Mouse (Mus musculus) cerebellum, adult 11 months (tissue): ENCODE measurements at regions not wholly inside any gene's neighbourhood (a gene's known extent, or its start where the extent isn't known, plus 50 kb on each side); places are given as distances from the start of the nearest gene placed in this dataset.
"Not testable (repeated sequence)": the region's sequence is repeated elsewhere in the genome, so short reads cannot be mapped to it uniquely, and the experiment has no call there.

Experiments used
- DNase-seq: peaks from one replicate; pipeline ENCODE4 v3.0.0; 2022

- no peak for DNase-seq
Observed at GRCm38 (mm10) chr5:40882886-40883285, 825.1 kb downstream of the Rab28 start.

- no peak for DNase-seq
Observed at GRCm38 (mm10) chr5:40877756-40878155, 830.2 kb downstream of the Rab28 start.

GRCm38 (mm10) chr5:40862349-40862748 is 845.6 kb downstream of the Rab28 start:
- DNase-seq, result not testable (repeated sequence)
